Mouse (Mus musculus) heart, adult 18-20 months (tissue): ENCODE results near the gene Tex33. TPM values are rescaled to one million over a fixed set of nuclear protein-coding genes. Genes with fewer than 3 reads are reported as not detected.
"Not testable (repeated sequence)": the region's sequence is repeated elsewhere in the genome, so short reads cannot be mapped to it uniquely, and the experiment has no call there.

Experiments
- DNase-seq, 2 experiments: peaks; one replicate each; pipeline ENCODE4 v3.0.0; 2021 to 2022; ENCODE audit warnings: mixed read lengths in 1 of 2
- total RNA-seq, 2 experiments: library from RNA; stranded (reverse); gene quantifications; 2 replicates each; pipeline ENCODE4 v1.2.3; 2021

Tex33 gene
- total RNA-seq, 2 experiments from 2014 or later = not detected

GRCm38 (mm10) chr15:78374204-78374603 lies 21.5 kb downstream of the Tex33 start:
- DNase-seq = peak in 1 of 2 experiments; percentile 17

GRCm38 (mm10) chr15:78372796-78373195 lies 22.9 kb downstream of the Tex33 start:
- no peak for DNase-seq

GRCm38 (mm10) chr15:78369641-78370040 lies 26.1 kb downstream of the Tex33 start:
- no peak for DNase-seq

- DNase-seq = peak; percentile 52 to 76
Observed at GRCm38 (mm10) chr15:78368926-78369346, 26.8 kb downstream of the Tex33 start.

- no peak for DNase-seq
Observed at GRCm38 (mm10) chr15:78367811-78368210, 27.9 kb downstream of the Tex33 start.

- no peak for DNase-seq
Observed at GRCm38 (mm10) chr15:78366875-78367274, 28.8 kb downstream of the Tex33 start.

- DNase-seq = no peak
Observed at GRCm38 (mm10) chr15:78365916-78366315, 29.8 kb downstream of the Tex33 start.

GRCm38 (mm10) chr15:78355548-78355947 lies 40.2 kb downstream of the Tex33 start:
- no peak for DNase-seq

- DNase-seq = peak in 1 of 2 experiments; percentile 58
Observed at GRCm38 (mm10) chr15:78354958-78355357, 40.8 kb downstream of the Tex33 start.

GRCm38 (mm10) chr15:78351586-78352165 lies 44.0 kb downstream of the Tex33 start:
- no peak for DNase-seq

GRCm38 (mm10) chr15:78344567-78344966 lies 51.1 kb downstream of the Tex33 start:
- DNase-seq = no peak

GRCm38 (mm10) chr15:78343683-78344082 lies 52.0 kb downstream of the Tex33 start:
- no peak for DNase-seq

GRCm38 (mm10) chr15:78340919-78341318 lies 54.8 kb downstream of the Tex33 start:
- DNase-seq = not testable (repeated sequence)

GRCm38 (mm10) chr15:78339627-78340423 lies 55.9 kb downstream of the Tex33 start:
- DNase-seq = peak; percentile 76

- DNase-seq = no peak
Observed at GRCm38 (mm10) chr15:78334380-78334779, 61.3 kb downstream of the Tex33 start.

GRCm38 (mm10) chr15:78332981-78333380 lies 62.7 kb downstream of the Tex33 start:
- no peak for DNase-seq

GRCm38 (mm10) chr15:78331523-78332340 lies 64.0 kb downstream of the Tex33 start:
- DNase-seq = no peak

- DNase-seq = no peak
Observed at GRCm38 (mm10) chr15:78330706-78331105, 65.0 kb downstream of the Tex33 start.

- not testable (repeated sequence) for DNase-seq
Observed at GRCm38 (mm10) chr15:78329972-78330371, 65.7 kb downstream of the Tex33 start.

- DNase-seq = no peak
Observed at GRCm38 (mm10) chr15:78328520-78329097, 67.1 kb downstream of the Tex33 start.
